Mouse (Mus musculus): ENCODE data around the gene Sez6l2. TPM values are rescaled to one million over a fixed set of nuclear protein-coding genes. Genes with fewer than 3 reads are reported as not detected.

Gene Sez6l2
- polyA plus RNA-seq, 1 experiment from 2014 or later: 1.7 TPM

DNA sequence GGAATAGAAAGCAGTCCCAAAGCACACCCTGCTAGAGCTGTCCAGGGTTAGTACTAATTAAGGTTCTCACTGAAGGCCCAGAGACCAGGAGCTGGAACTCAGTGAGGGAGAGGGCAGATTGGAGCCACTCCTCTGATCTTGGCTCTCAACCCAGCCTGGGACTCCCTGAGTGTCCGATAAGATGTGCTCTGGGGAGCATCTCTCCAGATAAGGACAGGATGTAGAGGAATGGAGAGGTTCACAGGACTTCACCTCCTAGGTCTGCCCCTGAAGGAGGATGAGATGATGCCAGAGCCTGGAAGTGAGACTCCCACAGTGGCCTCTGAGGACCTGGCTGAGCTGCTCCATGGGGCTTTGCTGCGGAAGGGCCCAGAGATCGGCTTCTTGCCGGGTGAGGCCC is 1.4 kb downstream of the Sez6l2 start:
- 20% methylated on average over 4 of the region's 4 CpGs for WGBS
- H3K4me3 ChIP-seq (replicated peaks; ENCODE audit: low read depth, low read length): no peak overlapping the region
- ATAC-seq (replicated peaks; ENCODE audit: low FRiP score, low read depth) (no peak), DNase-seq (ENCODE audit: low spot score) (no peak)
- H3K4me2 ChIP-seq (ENCODE audit: low read length): no peak overlapping the region
- H3K36me3 ChIP-seq (ENCODE audit: insufficient read depth, low read length): no peaks in the 10 kb centered on the region
- no peak overlapping the region for H3K27ac ChIP-seq
- TF ChIP-seq CTCF (IDR thresholded peaks at IDR 0.05; ENCODE audit: low read depth): no peak
- no peak overlapping the region for H3K9ac ChIP-seq (ENCODE audit: low read depth, low read length)
- H3K27me3 ChIP-seq (ENCODE audit: insufficient read depth, low read length): peaks cover 12% of the 10 kb centered on the region
- H3K9me3 ChIP-seq (replicated peaks; ENCODE audit: low read length): no peaks in the 10 kb centered on the region
- peaks cover 10% of the 10 kb centered on the region; the same call in 1 of the 2 replicates for H3K4me1 ChIP-seq (replicated peaks; ENCODE audit: insufficient read depth, low read length)

DNA sequence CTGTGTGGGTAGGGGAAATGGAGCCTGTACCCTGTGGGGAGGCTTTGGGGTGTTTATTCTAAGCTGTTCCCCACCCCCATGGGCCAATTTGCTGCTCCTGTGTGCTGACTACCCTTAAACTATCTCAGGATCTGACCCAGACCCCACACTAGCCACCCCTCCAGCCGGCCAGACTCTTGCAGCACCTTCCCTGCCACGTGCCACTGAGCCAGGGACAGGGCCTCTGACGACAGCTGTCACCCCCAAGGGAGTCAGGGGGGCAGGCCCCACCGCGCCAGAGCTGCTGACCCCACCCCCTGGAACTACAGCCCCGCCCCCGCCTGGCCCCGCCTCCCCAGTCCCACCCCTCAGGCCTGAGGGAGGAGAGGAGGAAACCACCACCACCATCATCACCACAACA is 2.3 kb downstream of the Sez6l2 start:
- WGBS: 0% methylated on average over 8 of the region's 8 CpGs
- DNase-seq (ENCODE audit: low spot score): no peak
- Histone ChIP-seq H3K9me3 (replicated peaks; ENCODE audit: low read length) (no peaks in the 10 kb centered on the region), H3K36me3 (ENCODE audit: insufficient read depth, low read length) (no peaks in the 10 kb centered on the region), H3K4me2 (ENCODE audit: low read length) (no peak overlapping the region), H3K27me3 (ENCODE audit: insufficient read depth, low read length) (peaks cover 12% of the 10 kb centered on the region), H3K9ac (ENCODE audit: low read depth, low read length) (no peak overlapping the region), H3K27ac (no peak overlapping the region), H3K4me1 (replicated peaks; ENCODE audit: insufficient read depth, low read length) (peaks cover 10% of the 10 kb centered on the region; the same call in 1 of the 2 replicates), H3K4me3 (replicated peaks; ENCODE audit: low read depth, low read length) (no peak overlapping the region)
- TF ChIP-seq CTCF (IDR thresholded peaks at IDR 0.05; ENCODE audit: low read depth): no peak
- no peak; the same call in 1 of the 2 replicates for ATAC-seq (replicated peaks; ENCODE audit: low FRiP score, low read depth)

DNA sequence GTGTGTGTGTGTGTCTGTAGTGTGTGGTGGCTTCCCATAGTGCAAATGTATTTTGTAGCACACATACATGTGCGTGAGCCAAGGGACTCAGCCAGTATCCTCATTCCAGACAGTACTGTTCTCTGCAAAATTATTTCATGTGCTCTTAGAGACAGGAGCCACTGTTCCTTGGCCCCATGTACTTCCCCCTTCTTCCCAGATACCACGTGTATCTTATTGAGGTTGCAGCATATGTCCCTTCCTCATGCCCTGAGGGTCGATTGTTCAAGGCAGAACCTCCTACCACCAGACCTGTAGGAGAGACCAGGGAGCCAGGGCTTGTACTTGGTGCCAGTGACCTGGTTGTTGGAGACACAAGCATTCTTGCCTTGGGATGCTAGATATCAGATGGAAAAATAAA is 4.8 kb downstream of the Sez6l2 start:
- DNase-seq (ENCODE audit: low spot score) (no peak), ATAC-seq (replicated peaks; ENCODE audit: low FRiP score, low read depth) (no peak)
- H3K36me3 ChIP-seq (ENCODE audit: insufficient read depth, low read length): no peaks in the 10 kb centered on the region
- no peak overlapping the region for H3K9ac ChIP-seq (ENCODE audit: low read depth, low read length)
- WGBS: 51% methylated on average over 3 of the region's 3 CpGs
- no peak overlapping the region for H3K4me3 ChIP-seq (replicated peaks; ENCODE audit: low read depth, low read length)
- no peaks in the 10 kb centered on the region for H3K9me3 ChIP-seq (replicated peaks; ENCODE audit: low read length)
- H3K27me3 ChIP-seq (ENCODE audit: insufficient read depth, low read length): peaks cover 9% of the 10 kb centered on the region
- H3K4me2 ChIP-seq (ENCODE audit: low read length): no peak overlapping the region
- TF ChIP-seq CTCF (IDR thresholded peaks at IDR 0.05; ENCODE audit: low read depth): no peak
- H3K27ac ChIP-seq: no peak overlapping the region
- peaks cover 2% of the 10 kb centered on the region; the same call in 1 of the 2 replicates for H3K4me1 ChIP-seq (replicated peaks; ENCODE audit: insufficient read depth, low read length)

DNA sequence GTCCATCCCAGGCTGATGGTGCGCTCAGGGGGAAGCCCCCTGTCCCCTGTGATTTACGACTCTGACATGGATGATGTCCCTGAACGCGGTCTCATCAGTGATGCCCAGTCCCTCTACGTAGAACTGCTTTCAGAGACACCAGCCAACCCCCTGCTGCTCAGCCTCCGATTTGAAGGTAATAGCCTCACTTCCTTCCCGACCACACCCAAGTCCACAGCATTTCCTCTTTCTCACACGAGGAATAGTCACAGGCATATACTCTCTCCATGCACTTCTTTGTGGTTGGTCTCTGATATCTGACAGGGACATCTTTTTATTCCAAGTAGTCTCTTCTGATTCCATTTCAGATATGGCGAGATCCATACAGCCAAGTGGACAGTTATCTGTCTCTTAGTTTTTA is 9.4 kb downstream of the Sez6l2 start:
- Histone ChIP-seq H3K4me2 (ENCODE audit: low read length) (no peak overlapping the region), H3K36me3 (ENCODE audit: insufficient read depth, low read length) (no peaks in the 10 kb centered on the region), H3K27ac (no peak overlapping the region), H3K27me3 (ENCODE audit: insufficient read depth, low read length) (no peaks in the 10 kb centered on the region), H3K4me1 (replicated peaks; ENCODE audit: insufficient read depth, low read length) (no peaks in the 10 kb centered on the region), H3K4me3 (replicated peaks; ENCODE audit: low read depth, low read length) (no peak overlapping the region), H3K9ac (ENCODE audit: low read depth, low read length) (no peak overlapping the region), H3K9me3 (replicated peaks; ENCODE audit: low read length) (no peaks in the 10 kb centered on the region)
- no peak for TF ChIP-seq CTCF (IDR thresholded peaks at IDR 0.05; ENCODE audit: low read depth)
- ATAC-seq (replicated peaks; ENCODE audit: low FRiP score, low read depth) (no peak), DNase-seq (ENCODE audit: low spot score) (no peak)
- 54% methylated on average over 9 of the region's 9 CpGs for WGBS

DNA sequence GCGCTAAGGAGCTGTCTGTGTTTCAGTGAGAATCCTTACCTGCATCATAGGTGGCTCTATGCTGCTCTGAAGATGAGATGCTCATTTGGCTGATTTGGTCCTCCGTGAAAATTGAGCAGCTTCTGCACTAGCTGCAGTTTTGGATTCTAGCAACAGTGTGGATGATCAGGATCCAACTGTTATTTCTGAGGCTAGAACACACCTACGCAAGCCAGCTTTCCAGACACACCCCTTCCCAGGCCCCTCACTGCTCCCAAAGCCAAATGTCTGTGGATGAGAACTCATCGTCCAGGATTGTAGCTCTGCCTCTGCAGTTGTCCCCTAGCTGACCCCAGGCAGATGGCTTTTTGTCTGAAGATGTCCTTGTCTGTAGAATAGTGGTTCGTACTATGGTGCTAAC is 10.7 kb downstream of the Sez6l2 start:
- H3K9me3 ChIP-seq (replicated peaks; ENCODE audit: low read length): no peaks in the 10 kb centered on the region
- ATAC-seq (replicated peaks; ENCODE audit: low FRiP score, low read depth) (no peak), DNase-seq (ENCODE audit: low spot score) (no peak)
- no peak for TF ChIP-seq CTCF (IDR thresholded peaks at IDR 0.05; ENCODE audit: low read depth)
- H3K36me3 ChIP-seq (ENCODE audit: insufficient read depth, low read length): no peaks in the 10 kb centered on the region
- no peak overlapping the region for H3K4me3 ChIP-seq (replicated peaks; ENCODE audit: low read depth, low read length)
- no peak overlapping the region for H3K9ac ChIP-seq (ENCODE audit: low read depth, low read length)
- H3K27ac ChIP-seq: no peak overlapping the region
- WGBS: 85% methylated on average over 5 of the region's 5 CpGs
- H3K4me2 ChIP-seq (ENCODE audit: low read length): no peak overlapping the region
- no peaks in the 10 kb centered on the region for H3K4me1 ChIP-seq (replicated peaks; ENCODE audit: insufficient read depth, low read length)
- H3K27me3 ChIP-seq (ENCODE audit: insufficient read depth, low read length): no peaks in the 10 kb centered on the region

DNA sequence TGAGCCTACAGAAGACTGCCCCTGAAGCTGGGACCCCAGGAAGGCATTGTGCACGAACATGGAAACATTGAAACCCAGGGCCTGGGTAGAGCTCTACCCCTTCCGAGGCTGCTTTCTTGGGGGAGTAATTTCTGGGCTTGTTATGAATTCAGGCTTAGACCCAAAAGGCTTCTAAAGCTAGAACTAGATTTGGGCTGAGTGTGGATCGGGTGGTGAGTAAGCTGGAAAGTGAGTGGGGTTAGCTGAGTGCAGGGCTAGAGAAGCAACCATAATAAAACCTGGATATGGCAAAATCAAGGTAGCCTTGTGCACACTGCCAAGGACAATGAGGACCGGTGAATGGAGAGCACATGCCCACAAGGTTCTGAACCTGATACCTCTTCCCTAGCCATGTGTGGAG is 11.6 kb downstream of the Sez6l2 start:
- no peaks in the 10 kb centered on the region for H3K4me1 ChIP-seq (replicated peaks; ENCODE audit: insufficient read depth, low read length)
- H3K36me3 ChIP-seq (ENCODE audit: insufficient read depth, low read length): no peaks in the 10 kb centered on the region
- WGBS: 83% methylated on average over 4 of the region's 4 CpGs
- no peak overlapping the region for H3K27ac ChIP-seq
- no peaks in the 10 kb centered on the region for H3K27me3 ChIP-seq (ENCODE audit: insufficient read depth, low read length)
- no peak for TF ChIP-seq CTCF (IDR thresholded peaks at IDR 0.05; ENCODE audit: low read depth)
- no peak overlapping the region for H3K9ac ChIP-seq (ENCODE audit: low read depth, low read length)
- H3K9me3 ChIP-seq (replicated peaks; ENCODE audit: low read length): no peaks in the 10 kb centered on the region
- H3K4me2 ChIP-seq (ENCODE audit: low read length): no peak overlapping the region
- no peak for DNase-seq (ENCODE audit: low spot score)
- no peak overlapping the region for H3K4me3 ChIP-seq (replicated peaks; ENCODE audit: low read depth, low read length)
- ATAC-seq (replicated peaks; ENCODE audit: low FRiP score, low read depth): no peak
